ENCODE assay signal across 29 mouse cellular contexts in genomic region chr17:31919599-31919998, GRCm38 (mm10).
DNase-seq lines count a peak whose midpoint lies in the region; ATAC-seq and TF ChIP-seq lines count a peak whose summit lies in the region.
"Had no signal": no experiment of that assay in that cellular context is flagged by ENCODE, and none has a peak within 500 bp of the region (broad histone marks: within the 10 kb centered on the region; RNA-seq: fewer than 3 reads in every experiment).

No protein-coding gene starts in this region.

- no peak for TF ChIP-seq CTCF in gastrocnemius, adult 2 months (IDR thresholded peaks at IDR 0.05)
- no peak for TF ChIP-seq CTCF in cortical plate, adult 2 months (IDR thresholded peaks at IDR 0.05; ENCODE audit: extremely low read depth, insufficient read depth, low read length)

- peak overlapping the region; percentile 81 for H3K27ac ChIP-seq in gastrocnemius, adult 2 months
- H3K27ac ChIP-seq in cortical plate, adult 2 months (ENCODE audit: insufficient read depth, low read length): peak overlapping the region; percentile 54; the same call in 1 of the 2 replicates
- peak overlapping the region; percentile 57 for H3K27ac ChIP-seq in lung, embryonic 15.5 days
- H3K27ac ChIP-seq: forebrain, embryonic 12.5 days; heart, embryonic 13.5 days; hindbrain, embryonic 10.5 days; hindbrain, embryonic 15.5 days; limb, embryonic 12.5 days; liver, embryonic 15.5 days; midbrain, embryonic 12.5 days; neural tube, embryonic 12.5 days; stomach, embryonic 15.5 days had no signal

- no peak for DNase-seq in gastrocnemius, adult 2 months
- DNase-seq in gastrocnemius, adult 8-10 months (ENCODE audit: low spot score in 2 of 2): no peak
- DNase-seq in lung, postnatal 25 days (ENCODE audit: low spot score): peak; percentile 89
- DNase-seq in left cerebral cortex, adult 8-10 months (ENCODE audit: low spot score in 2 of 2): no peak
- no peak for DNase-seq in frontal cortex, postnatal 10 days (ENCODE audit: low spot score in 2 of 2)
- DNase-seq: adrenal gland, postnatal 10 days; cerebellum, adult 11 months; cerebellum, adult 9-11 months; heart, adult 2 months; heart, postnatal 10 days; kidney, adult 2 months; kidney, postnatal 4 days; layer of hippocampus, adult 9-11 months had no signal

- peak; percentile 13; the same call in 1 of the 2 replicates for ATAC-seq in lung, embryonic 15.5 days (ENCODE audit: borderline replicate concordance, extremely low read depth, low FRiP score, low TSS enrichment)
- ATAC-seq in inflammation-experienced regulatory T-cells, adult 6 months: no peak

- H3K4me1 ChIP-seq in cortical plate, adult 2 months (ENCODE audit: control insufficient read depth, insufficient read depth, low read length): no peaks in the 10 kb centered on the region
- peaks cover 50% of the 10 kb centered on the region for H3K4me1 ChIP-seq in lung, embryonic 15.5 days
- H3K4me1 ChIP-seq: hindbrain, embryonic 15.5 days; liver, embryonic 15.5 days; stomach, embryonic 15.5 days had no signal

- no peak for TF ChIP-seq POLR2A in cortical plate, adult 2 months (IDR thresholded peaks at IDR 0.05; ENCODE audit: extremely low read depth, insufficient read depth, low read length)

- H3K27me3 ChIP-seq in lung, embryonic 15.5 days: no peaks in the 10 kb centered on the region
- H3K27me3 ChIP-seq: CH12.LX; forebrain, embryonic 12.5 days; heart, embryonic 13.5 days; hindbrain, embryonic 15.5 days; limb, embryonic 12.5 days; liver, embryonic 15.5 days; midbrain, embryonic 12.5 days; neural tube, embryonic 12.5 days; stomach, embryonic 15.5 days had no signal

- 48% methylated on average over 7 of the region's 7 CpGs for WGBS in lung, embryonic 15.5 days

- no peaks in the 10 kb centered on the region for H3K36me3 ChIP-seq in lung, embryonic 15.5 days
- H3K36me3 ChIP-seq: forebrain, embryonic 12.5 days; heart, embryonic 13.5 days; hindbrain, embryonic 10.5 days; hindbrain, embryonic 15.5 days; limb, embryonic 12.5 days; liver, embryonic 15.5 days; midbrain, embryonic 12.5 days; neural tube, embryonic 12.5 days; stomach, embryonic 15.5 days had no signal

- no peak overlapping the region for H3K4me3 ChIP-seq in gastrocnemius, adult 2 months
- no peak overlapping the region for H3K4me3 ChIP-seq in cortical plate, adult 2 months (ENCODE audit: insufficient read depth, low read length)
- H3K4me3 ChIP-seq in lung, embryonic 15.5 days: no peak overlapping the region
- H3K4me3 ChIP-seq: erythroblast, embryonic 14.5 days; forebrain, embryonic 12.5 days; heart, adult 2 months; heart, embryonic 13.5 days; hindbrain, embryonic 10.5 days; hindbrain, embryonic 15.5 days; limb, embryonic 12.5 days; liver, embryonic 15.5 days; megakaryocyte, embryonic 14.5 days; midbrain, embryonic 12.5 days; myocyte; neural tube, embryonic 12.5 days; stomach, embryonic 15.5 days had no signal

- no peak overlapping the region for H3K4me2 ChIP-seq in lung, embryonic 15.5 days
- H3K4me2 ChIP-seq: forebrain, embryonic 12.5 days; heart, embryonic 13.5 days; hindbrain, embryonic 15.5 days; limb, embryonic 12.5 days; liver, embryonic 15.5 days; midbrain, embryonic 12.5 days; neural tube, embryonic 12.5 days; stomach, embryonic 15.5 days had no signal

- H3K9ac ChIP-seq in lung, embryonic 15.5 days: no peak overlapping the region
- H3K9ac ChIP-seq: forebrain, embryonic 12.5 days; hindbrain, embryonic 15.5 days; limb, embryonic 12.5 days; liver, embryonic 15.5 days; midbrain, embryonic 12.5 days; neural tube, embryonic 12.5 days; stomach, embryonic 15.5 days had no signal

- H3K9me3 ChIP-seq in lung, embryonic 15.5 days: no peaks in the 10 kb centered on the region
- H3K9me3 ChIP-seq: forebrain, embryonic 12.5 days; heart, embryonic 13.5 days; hindbrain, embryonic 10.5 days; hindbrain, embryonic 15.5 days; liver, embryonic 15.5 days; megakaryocyte, embryonic 14.5 days; midbrain, embryonic 12.5 days; neural tube, embryonic 12.5 days; stomach, embryonic 15.5 days had no signal

- intact Hi-C loops in gastrocnemius, adult 2 months (cut with DNase I): loop anchor here (5.0 kb wide), 1 partner anchor 62 kb away; the partner anchor contains the start of gene Sik1
